Comparison of ENCODE assay signal across 9 mouse cellular contexts in genomic region chr9:77340159-77340862, GRCm38 (mm10). TPM values are rescaled to one million over a fixed set of nuclear protein-coding genes. Genes with fewer than 3 reads are reported as not detected.
DNase-seq lines count a peak whose midpoint lies in the region; TF ChIP-seq lines count a peak whose summit lies in the region.
"Had no signal": no experiment of that assay in that cellular context is flagged by ENCODE, and none has a peak within 500 bp of the region (broad histone marks: within the 10 kb centered on the region; RNA-seq: fewer than 3 reads in every experiment).

No protein-coding gene starts in this region.

- H3K79me2 ChIP-seq in CH12.LX (replicated peaks; ENCODE audit: control insufficient read depth, extremely low read depth, insufficient read depth, poor library complexity, severe bottlenecking): no peaks in the 10 kb centered on the region

- no peaks in the 10 kb centered on the region for H3K36me3 ChIP-seq in CH12.LX (replicated peaks in 1 of 2; ENCODE audit: control insufficient read depth in 1 of 2, insufficient read depth in 1 of 2, low read length in 1 of 2)

- TF ChIP-seq CTCF in CH12.LX (conservative IDR thresholded peaks at IDR 0.05 in 1 of 2, IDR thresholded peaks at IDR 0.05 in 1 of 2; ENCODE audit: low read depth in 2 of 2, low read length in 2 of 2): no peak
- no peak for TF ChIP-seq CTCF in left cerebral cortex, adult 2 months (IDR thresholded peaks at IDR 0.05)

- dilution Hi-C loops in CH12.LX (cut with MboI; ENCODE audit: extremely low pct_ligation_motif_present, extremely low pct_unique_long_range_greater_than_20kb, low sequenced_read_pairs): no loop called here

- TF ChIP-seq POLR2A in CH12.LX (IDR thresholded peaks at IDR 0.05; ENCODE audit: low read depth, low read length): no peak

- no peak for TF ChIP-seq EP300 in CH12.LX (IDR thresholded peaks at IDR 0.05; ENCODE audit: low read length)

- H3K9ac ChIP-seq in CH12.LX (ENCODE audit: insufficient read depth, low read depth): no peak overlapping the region

- in situ Hi-C loops in CH12.LX (cut with MboI; ENCODE audit: low pct_ligation_motif_present, low pct_unique_long_range_greater_than_20kb, low sequenced_read_pairs): no loop called here

- no peak for TF ChIP-seq RAD21 in CH12.LX (IDR thresholded peaks at IDR 0.05; ENCODE audit: low read depth, low read length)

- no peak overlapping the region for H3K4me3 ChIP-seq in CH12.LX (replicated peaks in 1 of 3; ENCODE audit: low read depth in 2 of 3, low read length in 2 of 3, poor library complexity in 1 of 3)
- H3K4me3 ChIP-seq in left cerebral cortex, adult 2 months: peak overlapping the region; percentile 42
- H3K4me3 ChIP-seq: megakaryocyte, embryonic 14.5 days had no signal

- intact Hi-C loops in left cerebral cortex, adult 2 months (cut with DNase I): loop anchor here (1.0 to 5.0 kb wide), 2 partner anchors 63 to 88 kb away; no protein-coding TSS in a partner anchor

- H3K27me3 ChIP-seq in CH12.LX (replicated peaks): no peaks in the 10 kb centered on the region
- H3K27me3 ChIP-seq: megakaryocyte, embryonic 14.5 days had no signal

- no peak for DNase-seq in CH12.LX (ENCODE audit: extremely low read depth)
- DNase-seq in Muller cell, postnatal 12 days (ENCODE audit: inconsistent ontology term): peak; percentile 31
- DNase-seq in frontal cortex, postnatal 36 days (ENCODE audit: low spot score in 2 of 2): peak; percentile 57 to 67
- peak in 1 of 2 experiments; percentile 15 for DNase-seq in left cerebral cortex, adult 2 months (ENCODE audit: extremely low spot score in 1 of 2, low spot score in 2 of 2)
- DNase-seq in right cerebral cortex, postnatal 10 days (ENCODE audit: low spot score in 2 of 2): peak; percentile 52 to 80
- no peak for DNase-seq in urinary bladder, postnatal 14 days (ENCODE audit: low spot score)
- DNase-seq in adrenal gland, postnatal 36 days: no peak
- no peak for DNase-seq in B cell, adult 2 months

- peaks cover 0 to 2% of the 10 kb centered on the region in 2 experiments; a peak in 1 of 4 replicates for H3K4me1 ChIP-seq in CH12.LX (ENCODE audit: control insufficient read depth in 1 of 2, insufficient read depth in 2 of 2)
- H3K4me1 ChIP-seq: megakaryocyte, embryonic 14.5 days had no signal

- H3K4me2 ChIP-seq in CH12.LX (ENCODE audit: insufficient read depth, low read depth, poor library complexity, severe bottlenecking): peak overlapping the region; percentile 67; the same call in 1 of the 2 replicates

- no peaks in the 10 kb centered on the region for H3K9me3 ChIP-seq in CH12.LX (replicated peaks; ENCODE audit: low read length)
- H3K9me3 ChIP-seq: megakaryocyte, embryonic 14.5 days had no signal

- H3K27ac ChIP-seq in CH12.LX (ENCODE audit: insufficient read depth, low read depth): no peak overlapping the region
- peak overlapping the region; percentile 94 for H3K27ac ChIP-seq in left cerebral cortex, adult 2 months

TF ChIP-seq in CH12.LX, 34 proteins besides CTCF, POLR2A, EP300 and RAD21:
- no peak for TF ChIP-seq RCOR1 (conservative IDR thresholded peaks at IDR 0.05; ENCODE audit: low read depth, low read length)
- TF ChIP-seq ZNF384 (IDR thresholded peaks at IDR 0.05; ENCODE audit: low read depth, low read length): peak; percentile 38; the same call in 1 of the 2 replicates
- no peak for TF ChIP-seq ELF1 (IDR thresholded peaks at IDR 0.05; ENCODE audit: low read depth, low read length)
- TF ChIP-seq JUN (IDR thresholded peaks at IDR 0.05; ENCODE audit: insufficient read depth, low read depth, low read length): no peak
- no peak for TF ChIP-seq MAZ (IDR thresholded peaks at IDR 0.05; ENCODE audit: low read depth, low read length)
- no peak for TF ChIP-seq ZMIZ1 (IDR thresholded peaks at IDR 0.05; ENCODE audit: low read depth, low read length)

RNA-seq across cellular contexts. Expression of gene Mlip, which starts 12.5 kb away (rescaled TPM):
- total RNA-seq in CH12.LX (2012; rRNA removed): not detected in 2 replicates
- total RNA-seq in CH12.LX (2014; rRNA removed): not detected in 2 replicates
- not detected in 2 replicates for polyA plus RNA-seq in CH12.LX (2012; ENCODE audit: insufficient read length, low read depth)
- total RNA-seq in left cerebral cortex, adult 2 months (2021): 100 to 1,000 TPM; 133 to 136 TPM
- 1 to 10 TPM in 1 of 2 experiments, under 1 TPM in 1; 0.63 to 1.6 TPM for total RNA-seq in adrenal gland, postnatal 36 days (2021)

Comparison
In these comparisons a context has a peak if more than half of its experiments do, and no peak if none do; other contexts are left out.
1. DNase-seq: peak in Muller cell, postnatal 12 days (single experiment), frontal cortex, postnatal 36 days (2 of 2) and right cerebral cortex, postnatal 10 days (2 of 2); none in CH12.LX (single experiment), urinary bladder, postnatal 14 days (single experiment), adrenal gland, postnatal 36 days (0 of 2) and B cell, adult 2 months (0 of 2).
2. RNA of gene Mlip, which starts 12.5 kb away (total RNA-seq): 133 to 136 TPM in left cerebral cortex, adult 2 months; 0.63 to 1.6 TPM in adrenal gland, postnatal 36 days and not detected in CH12.LX; every median in the first group is over 10 times any median in the second.